Mouse (Mus musculus): ENCODE measurements around the gene Fam149a. TPM values are rescaled to one million over a fixed set of nuclear protein-coding genes. Genes with fewer than 3 reads are reported as not detected.
"Not testable (repeated sequence)": the region's sequence is repeated elsewhere in the genome, so short reads cannot be mapped to it uniquely, and the experiment has no call there.

The Fam149a gene
- total RNA-seq, 2 experiments from 2014 or later, result 3.2 to 4.1 TPM

- no peak for DNase-seq (ENCODE audit: low spot score)
- intact Hi-C loops (cut with DNase I), result no loop called here
These were observed 48.6 kb downstream of the Fam149a start for GRCm38 (mm10) chr8:45333493-45333892.

GRCm38 (mm10) chr8:45332685-45333409 lies 49.2 kb downstream of the Fam149a start, which contains the start of gene Cyp4v3:
Gene Cyp4v3 (minus strand): TSS chr8:45333216.
- peak; percentile 57 for DNase-seq (ENCODE audit: low spot score)
- intact Hi-C loops (cut with DNase I), result no loop called here

DNA sequence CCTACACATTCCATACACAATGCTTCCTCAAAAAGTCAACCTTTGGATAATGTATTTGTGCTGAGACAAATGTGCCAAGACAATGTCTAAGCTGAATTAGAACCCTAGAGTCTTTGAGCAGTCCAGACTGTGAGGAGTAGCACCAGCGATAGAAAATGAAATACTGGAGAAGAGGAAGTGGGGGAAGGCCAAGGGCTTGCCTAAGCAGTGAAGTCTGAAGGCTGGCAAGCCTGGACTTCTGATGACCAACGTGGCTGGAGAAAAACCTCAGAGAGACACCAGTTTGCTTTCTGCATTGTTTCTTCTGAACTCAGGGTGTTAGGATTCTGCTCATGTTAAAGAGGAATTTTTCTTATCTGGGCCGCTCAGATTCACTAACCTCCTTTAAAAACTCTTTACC lies 51.2 kb downstream of the Fam149a start:
- intact Hi-C loops (cut with DNase I), result no loop called here
- no peak for DNase-seq (ENCODE audit: low spot score)

DNA sequence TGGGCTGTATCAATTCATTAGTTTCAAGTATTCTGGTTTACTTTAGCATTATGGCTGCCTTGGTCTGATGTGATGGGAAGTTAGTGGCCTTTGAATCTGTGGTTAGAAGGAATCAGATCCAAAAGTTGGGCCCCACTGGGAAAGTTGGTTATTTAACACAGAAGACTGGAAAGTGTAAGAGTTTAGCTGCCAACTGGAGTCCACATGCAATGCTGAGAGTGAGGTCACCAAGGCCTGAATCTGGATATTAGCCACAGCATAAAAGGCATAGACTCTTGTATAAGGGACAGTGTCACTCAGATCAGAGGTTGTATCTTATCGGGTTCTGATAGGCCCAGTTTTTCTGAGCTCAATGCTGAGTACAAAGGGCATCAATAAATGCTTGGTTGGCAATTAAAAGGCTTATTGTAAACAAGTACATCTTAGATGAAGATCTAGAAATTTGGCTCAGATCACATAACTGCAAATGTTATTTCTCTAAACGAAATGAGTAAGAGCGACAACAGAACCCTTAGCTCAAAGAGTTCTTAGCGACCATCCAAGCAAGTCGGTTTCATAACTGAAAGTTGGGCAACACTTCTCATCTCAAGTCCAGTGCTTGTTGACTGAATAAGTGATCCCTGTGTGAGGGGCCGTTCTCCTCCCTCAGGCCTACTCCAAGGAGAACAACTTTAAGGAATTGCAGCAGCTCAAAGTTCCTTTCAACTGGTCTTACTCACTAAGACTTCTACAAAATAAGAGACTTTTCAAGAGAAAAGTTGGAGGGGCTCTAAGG lies 52.7 kb downstream of the Fam149a start:
- intact Hi-C loops (cut with DNase I), result no loop called here
- no peak for DNase-seq (ENCODE audit: low spot score)

GRCm38 (mm10) chr8:45327076-45327475 lies 55.0 kb downstream of the Fam149a start:
- intact Hi-C loops (cut with DNase I); DNase-seq (ENCODE audit: low spot score): not testable (repeated sequence)

DNA sequence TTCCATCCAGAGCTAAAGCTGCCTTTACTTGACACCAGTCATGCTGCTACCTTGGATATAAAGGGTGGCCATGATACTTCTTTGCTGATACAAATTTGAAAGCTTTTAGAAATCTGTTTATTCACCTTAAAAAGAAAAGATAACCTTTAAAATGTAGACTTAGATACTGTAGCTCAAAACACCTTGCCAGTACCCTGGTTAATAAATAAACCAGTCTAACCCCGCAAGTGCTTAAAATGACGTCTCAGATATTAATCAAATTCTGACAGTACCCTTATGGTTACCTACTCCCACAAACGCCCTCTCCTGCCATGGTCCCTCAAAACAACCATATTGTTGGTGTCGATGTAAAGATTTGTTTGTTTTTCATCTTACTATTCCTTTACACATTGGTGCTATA lies 57.9 kb downstream of the Fam149a start:
- DNase-seq (ENCODE audit: low spot score), result no peak
- intact Hi-C loops (cut with DNase I), result no loop called here

DNA sequence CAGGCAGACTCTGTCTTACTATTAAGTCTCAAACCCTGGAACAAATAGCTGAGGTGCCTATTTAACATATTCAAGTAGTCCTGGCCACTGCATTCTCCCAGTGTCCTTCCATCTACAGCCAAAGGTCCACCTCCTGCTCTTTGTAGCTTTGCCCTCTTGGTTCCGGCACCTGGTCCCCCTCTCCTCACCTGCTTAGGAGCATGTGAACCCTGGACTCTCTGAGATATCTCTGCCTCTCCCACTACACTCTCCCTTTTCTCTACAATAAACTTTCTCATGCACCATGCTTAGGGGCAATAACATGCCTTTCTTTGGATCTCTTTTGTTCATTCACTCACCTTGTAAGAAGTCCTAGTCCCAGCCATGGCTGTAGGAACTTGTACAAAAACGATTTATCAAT lies 60.7 kb downstream of the Fam149a start:
- intact Hi-C loops (cut with DNase I), result no loop called here
- no peak for DNase-seq (ENCODE audit: low spot score)

- DNase-seq (ENCODE audit: low spot score), result no peak
- intact Hi-C loops (cut with DNase I), result no loop called here
These were observed 61.2 kb downstream of the Fam149a start for GRCm38 (mm10) chr8:45320930-45321329.

DNA sequence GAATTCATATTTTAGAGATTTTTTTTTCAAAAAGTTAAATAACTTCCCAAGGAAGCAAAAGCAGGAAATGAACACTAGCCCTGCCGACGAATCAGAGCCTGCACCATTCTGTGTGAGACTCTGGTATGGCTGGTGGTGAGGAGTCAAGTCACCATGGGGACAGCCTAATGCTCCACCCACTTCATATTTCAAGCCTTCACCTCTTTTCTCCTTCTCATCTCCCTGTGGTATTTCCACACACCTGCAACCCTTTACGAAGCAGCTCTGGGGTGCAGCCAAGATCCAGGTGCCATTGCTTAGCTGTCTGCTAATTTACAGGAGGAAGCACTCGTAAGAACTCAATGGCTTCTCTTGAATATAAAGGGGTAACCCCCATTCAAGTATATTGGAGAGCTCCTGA lies 71.1 kb downstream of the Fam149a start:
- intact Hi-C loops (cut with DNase I), result no loop called here

DNA sequence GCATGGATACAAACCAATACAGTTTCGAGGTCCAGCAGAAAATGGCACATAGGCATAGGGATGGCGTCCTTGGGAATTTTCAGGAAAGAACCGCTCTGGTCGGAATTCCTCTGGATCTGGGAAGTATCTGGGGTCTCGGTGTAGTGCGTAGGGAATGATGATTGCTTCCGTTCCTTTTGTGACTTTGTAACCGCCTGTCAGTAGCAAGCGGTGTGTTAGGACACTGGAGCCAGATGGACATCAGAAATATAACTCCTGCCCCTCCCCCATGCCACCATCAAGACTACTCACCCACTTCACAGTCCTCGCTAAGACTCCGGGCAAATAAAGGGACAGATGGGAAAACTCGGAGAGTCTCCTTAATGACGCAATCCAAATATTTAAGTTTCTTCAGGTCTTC lies 73.7 kb downstream of the Fam149a start, which contains the start of gene Gm45753:
TSS of gene Gm45753 (minus strand) at position 101 of the 400 bp plus-strand sequence.
- no peak for DNase-seq (ENCODE audit: low spot score)
- intact Hi-C loops (cut with DNase I), result no loop called here

More for the DNA sequence above, 71.1 kb downstream of the Fam149a start:
- DNase-seq (ENCODE audit: low spot score), result no peak

DNA sequence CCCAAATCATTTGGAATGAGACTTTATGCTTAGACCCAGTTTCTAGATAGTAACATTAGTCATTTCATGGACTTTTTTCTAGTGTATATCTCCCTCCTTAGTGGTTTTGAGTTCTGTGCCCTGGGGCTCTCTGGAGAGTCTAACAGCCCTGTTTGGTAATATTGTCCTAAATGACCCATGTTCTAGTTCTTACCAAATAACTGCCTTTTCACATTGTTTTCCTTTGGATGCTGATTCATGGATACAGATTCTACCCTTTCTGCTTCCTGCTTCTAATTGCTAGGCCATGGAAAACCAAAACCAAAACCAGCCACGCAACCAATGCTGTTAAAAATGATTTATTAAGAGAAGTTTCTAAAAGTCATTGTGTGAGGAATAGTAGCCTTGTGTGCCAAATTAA lies 76.6 kb downstream of the Fam149a start:
- intact Hi-C loops (cut with DNase I), result no loop called here
- no peak for DNase-seq (ENCODE audit: low spot score)

- intact Hi-C loops (cut with DNase I), result no loop called here
- no peak for DNase-seq (ENCODE audit: low spot score)
These were observed 77.7 kb downstream of the Fam149a start for GRCm38 (mm10) chr8:45304354-45304753.

GRCm38 (mm10) chr8:45302390-45302789 lies 79.7 kb downstream of the Fam149a start:
- intact Hi-C loops (cut with DNase I), result no loop called here
- no peak for DNase-seq (ENCODE audit: low spot score)

DNA sequence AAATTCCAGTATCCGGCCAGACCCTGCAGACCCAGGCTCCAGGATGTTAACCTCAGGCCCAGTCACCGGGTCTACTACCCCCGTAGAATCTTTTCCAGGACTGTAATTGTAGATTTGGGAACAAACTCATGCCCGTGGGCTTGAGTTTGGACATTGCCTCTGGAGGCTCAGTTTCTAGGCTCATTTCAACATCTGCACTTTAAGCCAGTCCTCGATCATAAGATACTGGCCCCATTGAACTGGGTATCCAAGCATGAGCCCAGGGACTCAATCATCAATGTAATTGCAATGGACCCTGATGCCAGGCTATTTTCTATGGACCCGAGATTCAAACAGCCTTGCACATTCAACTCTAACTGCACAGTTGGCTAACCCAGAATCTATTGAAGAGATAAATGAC lies 86.8 kb downstream of the Fam149a start:
- intact Hi-C loops (cut with DNase I), result no loop called here
- no peak for DNase-seq (ENCODE audit: low spot score)

DNA sequence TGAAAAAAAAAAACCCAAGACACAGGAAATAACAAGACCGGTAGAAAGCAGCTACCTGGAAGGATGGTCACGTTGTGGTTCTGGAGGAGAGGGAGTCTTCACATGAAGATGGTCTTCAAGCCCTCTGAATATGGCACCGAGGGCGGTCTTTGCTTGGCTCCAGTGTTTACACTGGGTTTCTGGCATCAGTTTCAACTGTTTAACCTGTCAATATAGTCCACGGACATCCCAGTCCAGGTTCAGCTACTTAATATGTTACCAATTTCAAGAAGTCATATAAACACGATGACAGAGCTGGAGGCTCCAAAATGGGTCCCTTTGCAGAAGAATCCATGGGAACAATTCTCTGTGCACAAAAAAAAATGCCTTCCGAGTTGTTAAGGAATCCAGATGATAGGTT lies 87.4 kb downstream of the Fam149a start, which contains the start of gene Klkb1:
TSS of gene Klkb1 (minus strand) at position 173 of the 400 bp plus-strand sequence.
- intact Hi-C loops (cut with DNase I), result no loop called here
- DNase-seq (ENCODE audit: low spot score), result no peak

GRCm38 (mm10) chr8:45291790-45292189 lies 90.3 kb downstream of the Fam149a start:
- intact Hi-C loops (cut with DNase I), result no loop called here
- DNase-seq (ENCODE audit: low spot score), result no peak

Other genes with a start within 250 kb of the Fam149a start
- not detected for gene F11, start 120.3 kb downstream of the Fam149a start, total RNA-seq (2021)
- gene Klkb1, start 87.4 kb downstream of the Fam149a start, total RNA-seq (2021), result not detected
- not detected for gene Gm45753, start 73.8 kb downstream of the Fam149a start, total RNA-seq (2021)
- 1 to 10 TPM; 1.9 to 2.1 TPM for gene Cyp4v3, start 49.1 kb downstream of the Fam149a start, total RNA-seq (2021)
- 1 to 10 TPM; 7.0 to 7.3 TPM for gene Tlr3, start 28.8 kb upstream of the Fam149a start, total RNA-seq (2021)
- gene Sorbs2, start 125.5 kb upstream of the Fam149a start, total RNA-seq (2021), result 100 to 1,000 TPM; 572 to 611 TPM